Mouse (Mus musculus) mesoderm, embryonic 11.5 days (tissue): ENCODE data around the gene Tmem210.
"Not testable (repeated sequence)": the region's sequence is repeated elsewhere in the genome, so short reads cannot be mapped to it uniquely, and the experiment has no call there.

Experiments used
- DNase-seq: peaks from one replicate; pipeline ENCODE4 v3.0.0-alpha.2; 2012; ENCODE audit warnings: low read depth, low spot score

The Tmem210 gene

GRCm38 (mm10) chr2:25287927-25288649 lies at the start of gene Tmem210:
Gene Tmem210 (plus strand): TSS chr2:25288145.
- no peak for DNase-seq

GRCm38 (mm10) chr2:25239766-25240165 lies 48.2 kb upstream of the Tmem210 start:
- DNase-seq: no peak

GRCm38 (mm10) chr2:25240310-25240709 lies 47.6 kb upstream of the Tmem210 start:
- no peak for DNase-seq

- DNase-seq: peak; percentile 79
Measured at GRCm38 (mm10) chr2:25240723-25241437, 47.1 kb upstream of the Tmem210 start.

- DNase-seq: no peak
Measured at GRCm38 (mm10) chr2:25241438-25241775, 46.5 kb upstream of the Tmem210 start.

- DNase-seq: no peak
Measured at GRCm38 (mm10) chr2:25242101-25242506, 45.8 kb upstream of the Tmem210 start, which contains the start of the genes Rnf208 and Cysrt1. Gene Rnf208 (plus strand): TSS chr2:25242255. Gene Cysrt1 (minus strand): TSS chr2:25242452.

- no peak for DNase-seq
Measured at GRCm38 (mm10) chr2:25243342-25243741, 44.6 kb upstream of the Tmem210 start.

GRCm38 (mm10) chr2:25244144-25244543 lies 43.8 kb upstream of the Tmem210 start:
- no peak for DNase-seq

- no peak for DNase-seq
Measured at GRCm38 (mm10) chr2:25246183-25247072, 41.5 kb upstream of the Tmem210 start, which contains the start of gene AL732309.1. Gene AL732309.1 (minus strand): TSS chr2:25246863.

GRCm38 (mm10) chr2:25252331-25252730 lies 35.6 kb upstream of the Tmem210 start:
- DNase-seq: no peak

GRCm38 (mm10) chr2:25255284-25255779 lies 32.6 kb upstream of the Tmem210 start, which contains the start of gene Tmem203:
Gene Tmem203 (plus strand): TSS chr2:25255439.
- DNase-seq: peak; percentile 93

- peak; percentile 52 for DNase-seq
Measured at GRCm38 (mm10) chr2:25256443-25257109, 31.4 kb upstream of the Tmem210 start.

- not testable (repeated sequence) for DNase-seq
Measured at GRCm38 (mm10) chr2:25257250-25257649, 30.7 kb upstream of the Tmem210 start.

GRCm38 (mm10) chr2:25258887-25259286 lies 29.1 kb upstream of the Tmem210 start:
- DNase-seq: no peak

- DNase-seq: no peak
Measured at GRCm38 (mm10) chr2:25261870-25262269, 26.1 kb upstream of the Tmem210 start.

- peak; percentile 96 for DNase-seq
Measured at GRCm38 (mm10) chr2:25262291-25262767, 25.6 kb upstream of the Tmem210 start, which contains the start of gene Tprn. Gene Tprn (plus strand): TSS chr2:25262618.

- DNase-seq: peak; percentile 48
Measured at GRCm38 (mm10) chr2:25262795-25263622, 24.9 kb upstream of the Tmem210 start.

GRCm38 (mm10) chr2:25263623-25264285 lies 24.2 kb upstream of the Tmem210 start:
- DNase-seq: no peak

GRCm38 (mm10) chr2:25264286-25264660 lies 23.7 kb upstream of the Tmem210 start:
- DNase-seq: no peak
